Mouse (Mus musculus): ENCODE measurements at regions not wholly inside any gene's neighbourhood (a gene's known extent, or its start where the extent isn't known, plus 50 kb on each side); places are given as distances from the start of the nearest gene placed in this dataset.

DNA sequence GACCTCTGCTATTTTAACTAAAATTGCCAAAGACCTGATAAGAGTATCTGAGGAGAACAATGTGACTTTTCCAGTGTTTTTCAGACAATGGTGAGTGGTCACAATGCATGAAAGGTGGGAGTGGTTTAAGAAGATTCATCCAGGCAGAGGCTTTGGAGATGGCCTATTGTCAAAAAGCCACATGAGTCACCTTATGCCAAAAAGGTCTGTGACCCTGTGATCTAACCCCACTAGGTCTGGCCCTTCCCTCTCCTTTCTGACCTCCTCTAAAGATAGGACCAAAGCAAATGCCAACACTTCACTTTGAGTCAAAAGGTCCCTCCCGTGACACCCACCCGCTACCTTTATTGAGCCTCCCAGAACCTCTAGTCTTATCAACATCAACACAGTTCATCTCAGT, 52.4 kb upstream of the 4930432M17Rik start:
- TF ChIP-seq GATA1 (IDR thresholded peaks at IDR 0.05; ENCODE audit: borderline replicate concordance, low read length) (no peak), FLI1 (IDR thresholded peaks at IDR 0.05; ENCODE audit: low read length) (no peak)

All from megakaryocyte, embryonic 14.5 days (primary cell).